Mouse (Mus musculus) lung, postnatal 14 days (tissue): ENCODE measurements around the gene Ankrd34b.

ENCODE experiments used
- DNase-seq: peaks from one replicate; pipeline ENCODE4 v3.0.0; 2021

The Ankrd34b gene

GRCm38 (mm10) chr13:92425758-92426264 lies at the start of gene Ankrd34b:
Ankrd34b (plus strand) TSS chr13:92425896.
- DNase-seq = peak; percentile 33

GRCm38 (mm10) chr13:92387367-92387766 lies 38.3 kb upstream of the Ankrd34b start:
- no peak for DNase-seq

- DNase-seq = no peak
Observed at GRCm38 (mm10) chr13:92393047-92393661, 32.5 kb upstream of the Ankrd34b start.

GRCm38 (mm10) chr13:92398491-92399384 lies 27.0 kb upstream of the Ankrd34b start:
- no peak for DNase-seq

GRCm38 (mm10) chr13:92402063-92402462 lies 23.6 kb upstream of the Ankrd34b start:
- DNase-seq = no peak

GRCm38 (mm10) chr13:92403496-92403895 lies 22.2 kb upstream of the Ankrd34b start:
- no peak for DNase-seq

- DNase-seq = no peak
Observed at GRCm38 (mm10) chr13:92410486-92410885, 15.2 kb upstream of the Ankrd34b start.

- no peak for DNase-seq
Observed at GRCm38 (mm10) chr13:92419630-92420029, 6.1 kb upstream of the Ankrd34b start.

GRCm38 (mm10) chr13:92423711-92424110 lies 2.0 kb upstream of the Ankrd34b start:
- DNase-seq = no peak

GRCm38 (mm10) chr13:92426294-92427051 lies 777 bp downstream of the Ankrd34b start:
- DNase-seq = peak; percentile 6

GRCm38 (mm10) chr13:92427351-92427855 lies 1.7 kb downstream of the Ankrd34b start:
- DNase-seq = peak; percentile 44

GRCm38 (mm10) chr13:92438656-92439055 lies 13.0 kb downstream of the Ankrd34b start:
- DNase-seq = no peak

GRCm38 (mm10) chr13:92440286-92440685 lies 14.6 kb downstream of the Ankrd34b start:
- no peak for DNase-seq

GRCm38 (mm10) chr13:92446872-92447271 lies 21.2 kb downstream of the Ankrd34b start:
- DNase-seq = no peak

- no peak for DNase-seq
Observed at GRCm38 (mm10) chr13:92464698-92465097, 39.0 kb downstream of the Ankrd34b start.

- no peak for DNase-seq
Observed at GRCm38 (mm10) chr13:92467891-92468290, 42.2 kb downstream of the Ankrd34b start.

- DNase-seq = no peak
Observed at GRCm38 (mm10) chr13:92469381-92469780, 43.7 kb downstream of the Ankrd34b start.

GRCm38 (mm10) chr13:92470151-92470550 lies 44.5 kb downstream of the Ankrd34b start:
- DNase-seq = no peak

- DNase-seq = peak; percentile 56
Observed at GRCm38 (mm10) chr13:92483348-92483747, 57.7 kb downstream of the Ankrd34b start.

- peak; percentile 90 for DNase-seq
Observed at GRCm38 (mm10) chr13:92483852-92484463, 58.3 kb downstream of the Ankrd34b start, which contains the start of gene Fam151b. Fam151b (minus strand) TSS chr13:92484015.

GRCm38 (mm10) chr13:92490817-92491216 lies 65.1 kb downstream of the Ankrd34b start:
- DNase-seq = no peak
